Mouse (Mus musculus): ENCODE measurements around the gene Ptprr.

DNA sequence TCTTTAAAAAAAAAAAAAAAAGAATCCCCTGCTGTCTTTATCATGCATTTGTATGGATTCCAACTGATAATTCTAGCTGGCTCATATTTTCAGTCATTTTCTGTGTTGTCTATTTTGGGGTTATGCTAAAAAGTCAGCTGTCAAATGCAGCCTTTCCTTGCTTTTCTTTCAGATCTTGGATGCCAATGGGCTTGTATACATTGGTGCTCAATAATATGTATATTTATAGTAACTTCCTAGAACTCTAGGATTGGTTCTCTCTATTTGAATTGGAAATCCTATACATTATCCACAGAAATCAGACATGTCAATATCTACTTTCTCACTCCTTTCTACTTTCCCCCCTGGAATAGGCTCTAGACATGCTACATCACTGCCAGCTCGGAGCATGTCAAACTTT lies 90.7 kb downstream of the Ptprr start:
- no peak for TF ChIP-seq POLR2A (IDR thresholded peaks at IDR 0.05; ENCODE audit: insufficient read depth, low read depth, low read length)
- TF ChIP-seq CTCF (IDR thresholded peaks at IDR 0.05; ENCODE audit: insufficient read depth, low read depth, low read length): no peak
